Mouse (Mus musculus): ENCODE results near the gene Lrrc10b.

DNA sequence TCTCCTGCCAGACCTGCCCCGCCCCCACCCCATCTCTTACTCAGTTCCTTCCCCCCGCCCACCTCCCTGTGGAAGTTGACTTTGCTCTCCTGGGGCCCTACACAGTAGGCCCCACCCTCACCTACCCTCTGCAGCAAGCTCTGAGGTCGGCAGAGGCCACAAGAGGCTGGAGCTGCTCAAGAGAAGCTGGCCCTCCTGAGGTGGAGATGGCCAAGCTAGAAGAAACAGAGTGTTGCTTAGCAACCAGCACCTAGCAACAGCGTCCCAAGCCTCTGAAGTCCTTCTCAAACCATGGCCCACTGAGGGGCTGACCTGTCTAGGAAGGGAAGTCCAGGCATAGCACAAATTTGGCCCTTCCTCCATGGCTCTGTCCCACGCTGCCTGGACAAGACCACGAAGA is 25.4 kb upstream of the Lrrc10b start, which contains the start of gene Ppp1r32:
- TF ChIP-seq CTCF (IDR thresholded peaks at IDR 0.05; ENCODE audit: borderline replicate concordance, insufficient read depth, low read length) (no peak), POLR2A (IDR thresholded peaks at IDR 0.05; ENCODE audit: low read depth, low read length) (no peak)

All from embryonic fibroblast, embryonic 13.5 days (primary cell).